Mouse (Mus musculus) neural tube, embryonic 11.5 days (tissue): ENCODE measurements around the gene Paxip1. TPM values are rescaled to one million over a fixed set of nuclear protein-coding genes. Genes with fewer than 3 reads are reported as not detected.

ENCODE experiments used
- polyA plus RNA-seq: library from polyadenylated mRNA; unstranded; fragments of >200 nt; fragmentation: Nextera tagmentation; extraction: Ambion mirVana; gene quantifications from 2 replicates; pipeline ENCODE4 v1.2.1, GENCODE M21; 2014

Paxip1 gene
- polyA plus RNA-seq, 1 experiment from 2014 or later = 53.2 TPM

Other genes starting within 250 kb of the Paxip1 start
- gene Htr5a, start 50.5 kb upstream of the Paxip1 start, polyA plus RNA-seq = 0.04 and 0.05 TPM in 2 replicates